Mouse (Mus musculus) gastrocnemius, adult 8-10 months (tissue): ENCODE data around the gene Mst1. TPM values are rescaled to one million over a fixed set of nuclear protein-coding genes. Genes with fewer than 3 reads are reported as not detected.

Experiments
- DNase-seq, 2 experiments: peaks; one replicate each; pipeline ENCODE4 v3.0.0; 2022; ENCODE audit warnings: low spot score in 2 of 2
- total RNA-seq, 4 experiments: library from RNA; stranded (reverse); gene quantifications; 2 replicates each; pipeline ENCODE4 v1.2.4; 2022

Mst1 gene
- total RNA-seq, result under 1 TPM in 1 of 4 experiments, not detected in 3; 0.40 TPM

DNA sequence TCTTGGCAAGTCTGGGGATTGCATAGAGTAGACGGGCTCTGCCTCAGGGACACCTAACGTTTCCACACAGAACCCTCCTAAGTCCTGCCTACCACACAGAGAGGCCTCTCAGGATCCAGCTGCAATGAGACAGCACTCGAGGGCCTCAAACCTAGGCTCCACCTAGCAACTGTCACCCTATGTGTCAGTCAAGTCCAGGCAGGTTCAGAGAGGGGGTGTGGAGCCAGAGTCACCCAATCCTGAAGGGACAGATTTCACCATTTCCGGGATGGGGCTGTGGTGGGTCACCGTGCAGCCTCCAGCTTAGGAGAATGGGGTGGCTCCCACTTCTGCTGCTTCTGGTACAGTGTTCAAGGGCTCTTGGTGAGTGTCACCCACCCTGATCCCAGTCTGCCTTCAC is at the start of gene Mst1:
TSS of gene Mst1 (plus strand) at position 269 of the 400 bp plus-strand sequence.
- no peak for DNase-seq

DNA sequence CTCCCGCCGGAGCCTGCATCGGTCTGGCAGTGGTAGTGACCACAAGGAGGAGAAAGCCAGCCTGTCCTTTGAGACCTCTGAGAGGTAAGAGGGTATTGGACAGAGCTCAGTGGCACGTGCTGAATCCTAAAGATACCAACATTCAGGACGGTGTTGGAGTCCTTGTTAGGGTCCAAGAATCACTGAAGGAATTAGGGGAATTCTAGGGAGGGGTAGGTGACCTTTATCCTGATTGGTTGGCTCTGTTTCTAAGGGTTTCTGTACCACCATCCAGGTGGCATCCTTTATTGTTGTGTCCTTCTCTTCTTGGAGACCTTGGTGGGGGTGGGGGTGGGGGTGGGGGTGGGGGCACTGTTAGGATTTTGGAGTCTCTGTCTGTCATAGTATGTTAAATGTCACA is 48.1 kb upstream of the Mst1 start:
- DNase-seq, result no peak

DNA sequence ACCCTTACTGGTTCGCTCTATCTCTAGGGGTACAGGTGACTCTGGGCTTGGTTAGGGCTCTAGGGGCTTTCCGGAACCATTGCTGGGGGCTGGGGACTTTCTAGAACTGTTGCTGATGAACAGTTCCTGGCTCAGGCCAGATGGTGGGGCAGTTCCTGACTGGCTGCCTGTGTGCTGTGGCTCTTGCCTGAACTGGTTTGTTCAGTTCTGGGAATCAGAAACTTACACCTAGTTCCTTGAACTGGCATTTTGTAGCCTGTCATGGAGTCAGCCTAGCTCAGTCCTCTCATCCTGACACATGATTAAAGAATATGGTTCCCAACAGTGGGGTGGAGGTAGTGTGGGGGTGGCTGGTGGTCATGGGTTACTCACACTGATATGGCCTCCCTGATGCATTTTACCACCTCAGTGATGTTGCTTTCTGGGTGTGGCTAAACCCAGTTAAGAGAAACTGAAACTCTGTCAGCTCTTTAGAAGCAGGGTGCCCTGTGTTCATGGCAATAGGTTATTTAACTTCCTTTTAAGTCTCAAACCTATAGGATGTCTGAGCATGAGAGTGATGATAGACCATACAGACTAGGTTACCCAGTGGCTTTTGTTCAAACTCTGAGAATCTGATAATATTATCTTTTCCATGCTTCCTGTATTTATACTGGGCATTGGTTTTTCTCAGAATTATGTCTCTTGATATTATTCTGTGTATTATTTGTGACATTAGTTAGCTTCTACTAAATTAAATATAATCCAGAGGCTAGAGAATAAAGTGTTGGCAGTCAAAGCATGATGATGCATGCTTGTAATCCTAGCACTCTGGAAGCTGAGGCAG is 44.7 kb upstream of the Mst1 start:
- no peak for DNase-seq

DNA sequence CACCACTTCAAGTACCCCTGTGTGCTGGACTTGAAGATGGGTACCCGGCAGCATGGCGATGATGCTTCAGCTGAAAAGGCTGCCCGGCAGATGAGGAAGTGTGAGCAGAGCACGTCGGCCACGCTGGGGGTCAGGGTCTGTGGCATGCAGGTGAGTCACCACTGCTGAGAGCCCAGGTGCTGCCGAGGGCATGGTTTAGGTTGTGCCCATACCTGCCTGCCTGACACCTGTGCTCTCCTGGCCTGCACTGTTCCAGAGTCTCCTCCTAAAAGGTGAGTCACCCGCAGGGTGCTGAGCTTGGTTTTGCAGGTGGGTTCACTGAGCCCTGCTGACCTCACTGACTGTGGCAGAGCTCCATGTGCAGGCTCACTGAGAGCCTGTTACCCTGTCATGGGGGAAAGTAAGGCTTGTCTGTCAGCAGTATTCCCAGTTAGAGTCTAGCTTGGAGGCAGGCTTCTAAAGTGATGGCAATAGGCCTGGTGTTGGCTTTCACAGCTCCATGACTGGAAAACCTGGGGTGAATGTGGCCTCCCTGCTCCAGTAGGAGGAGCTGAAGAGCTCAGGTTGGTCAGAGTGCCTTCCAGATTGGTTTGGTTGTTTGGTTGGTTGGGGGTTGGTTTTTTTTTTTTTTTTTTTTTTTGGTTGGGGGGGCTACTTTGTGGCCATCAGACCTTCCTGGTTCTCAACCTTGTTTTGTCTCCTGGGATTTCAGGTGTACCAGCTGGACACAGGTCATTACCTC is 35.3 kb upstream of the Mst1 start:
- no peak for DNase-seq

DNA sequence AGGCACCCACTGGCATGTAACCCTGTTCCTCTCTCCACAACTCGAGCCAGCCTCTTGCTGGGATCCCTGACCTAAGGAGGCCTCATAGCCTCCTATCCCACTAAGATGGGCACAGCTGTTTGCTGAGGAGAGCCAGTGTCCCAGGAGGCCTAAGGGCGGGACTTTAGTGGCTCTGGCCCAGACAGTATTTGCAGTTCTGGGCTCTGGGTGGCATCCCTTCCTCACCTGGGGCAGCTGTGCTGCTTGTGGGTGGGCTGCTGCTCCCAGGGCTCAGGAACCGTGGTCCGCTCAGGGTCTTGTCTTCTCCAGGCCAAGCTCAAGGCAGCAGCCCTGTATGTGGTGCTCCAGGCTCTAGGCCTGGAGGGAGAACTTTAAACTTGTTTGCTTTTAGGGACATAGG is 33.7 kb upstream of the Mst1 start:
- peak in 1 of 2 experiments; percentile 9 for DNase-seq

DNA sequence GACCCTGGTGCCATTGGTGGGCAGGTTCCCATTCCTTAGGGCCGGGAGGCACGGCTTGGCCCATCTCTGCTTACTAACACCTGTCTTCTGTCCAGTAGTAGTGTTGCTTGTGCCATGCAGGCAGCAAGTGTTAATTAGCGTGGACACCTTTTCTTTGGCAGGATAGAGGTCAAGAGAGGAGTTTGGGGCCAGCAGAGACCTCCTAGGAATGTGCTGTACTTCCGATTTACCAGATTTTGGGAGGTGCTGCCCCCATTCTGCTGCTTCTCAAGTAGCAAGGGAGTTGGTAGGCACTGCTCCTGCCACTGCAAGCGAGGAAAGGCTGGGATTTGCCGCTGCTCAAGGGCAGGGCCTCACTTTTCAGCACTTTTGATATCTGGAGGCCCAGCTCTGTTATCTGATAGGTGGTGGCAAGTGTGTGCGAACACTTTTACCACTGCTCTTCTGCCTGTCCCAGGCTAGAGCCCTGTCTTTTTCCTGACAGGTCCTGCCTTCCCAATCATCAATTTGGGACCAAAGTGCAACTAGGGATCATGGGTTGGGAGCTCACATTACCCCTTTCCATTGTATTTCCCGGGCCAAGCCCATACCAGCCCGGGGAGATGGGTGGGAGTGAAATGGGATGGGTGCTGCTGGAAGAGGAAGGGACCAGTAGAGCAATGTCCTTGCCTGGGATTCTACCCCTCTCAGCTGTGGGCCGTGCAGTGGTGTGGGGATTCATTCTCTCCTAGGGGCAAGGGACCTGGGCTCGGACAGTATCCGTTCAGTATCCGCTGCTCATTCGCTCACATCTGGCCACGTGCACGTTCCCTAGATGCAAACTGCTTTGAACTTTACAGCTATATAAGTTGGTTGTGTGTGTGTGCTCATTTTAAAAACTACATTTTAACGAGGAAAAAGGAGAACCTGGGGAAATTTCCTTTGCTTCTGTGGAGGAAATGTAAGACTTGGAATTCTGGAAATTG is 32.4 kb upstream of the Mst1 start:
- peak in 1 of 2 experiments; percentile 3 for DNase-seq

DNA sequence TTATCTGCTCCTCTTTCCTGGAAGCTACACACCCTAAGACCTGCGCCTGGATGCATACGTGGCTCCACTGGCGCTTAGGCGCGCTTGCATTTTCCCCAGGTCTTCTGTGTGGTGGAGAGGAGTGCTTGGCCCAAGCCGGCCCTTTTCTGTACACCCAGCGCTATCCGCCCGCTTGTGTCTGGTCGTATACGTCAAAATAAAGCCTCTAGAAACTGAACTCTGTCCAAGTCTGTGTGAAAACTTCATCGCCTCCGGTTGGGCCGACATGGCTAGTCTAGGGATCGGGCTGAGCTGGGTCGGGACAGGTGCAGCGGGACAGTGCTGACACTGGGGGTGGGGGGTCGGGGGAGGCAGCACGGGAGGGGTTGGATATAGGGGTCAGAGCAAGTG is 31.7 kb upstream of the Mst1 start:
- peak in 1 of 2 experiments; percentile 10 for DNase-seq

DNA sequence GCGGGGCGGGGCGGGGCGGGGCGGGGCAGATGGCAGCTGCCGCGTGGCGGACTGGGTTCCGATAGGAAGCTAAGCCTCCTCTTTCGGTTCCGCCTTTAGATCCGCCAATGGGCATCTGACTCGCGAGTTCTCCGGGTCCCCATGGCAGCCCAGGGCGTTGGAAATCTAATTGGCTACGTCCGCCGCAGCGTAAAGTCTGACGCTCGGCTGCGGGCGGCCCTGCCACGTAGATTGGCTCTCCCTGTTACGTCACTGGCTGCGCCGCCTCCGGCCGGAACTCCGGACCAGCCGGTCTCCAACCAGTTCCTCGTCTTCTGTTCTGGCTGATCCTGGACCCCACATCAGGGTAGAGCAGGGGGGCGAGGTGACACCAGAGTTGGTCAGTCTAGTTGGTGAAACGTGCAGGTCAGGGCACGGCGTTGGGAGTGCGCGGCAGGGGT is 31.2 kb upstream of the Mst1 start, which contains the start of gene Gmppb:
TSS of gene Gmppb (plus strand) at position 227 of the 440 bp plus-strand sequence.
- DNase-seq, result peak; percentile 88 to 95

DNA sequence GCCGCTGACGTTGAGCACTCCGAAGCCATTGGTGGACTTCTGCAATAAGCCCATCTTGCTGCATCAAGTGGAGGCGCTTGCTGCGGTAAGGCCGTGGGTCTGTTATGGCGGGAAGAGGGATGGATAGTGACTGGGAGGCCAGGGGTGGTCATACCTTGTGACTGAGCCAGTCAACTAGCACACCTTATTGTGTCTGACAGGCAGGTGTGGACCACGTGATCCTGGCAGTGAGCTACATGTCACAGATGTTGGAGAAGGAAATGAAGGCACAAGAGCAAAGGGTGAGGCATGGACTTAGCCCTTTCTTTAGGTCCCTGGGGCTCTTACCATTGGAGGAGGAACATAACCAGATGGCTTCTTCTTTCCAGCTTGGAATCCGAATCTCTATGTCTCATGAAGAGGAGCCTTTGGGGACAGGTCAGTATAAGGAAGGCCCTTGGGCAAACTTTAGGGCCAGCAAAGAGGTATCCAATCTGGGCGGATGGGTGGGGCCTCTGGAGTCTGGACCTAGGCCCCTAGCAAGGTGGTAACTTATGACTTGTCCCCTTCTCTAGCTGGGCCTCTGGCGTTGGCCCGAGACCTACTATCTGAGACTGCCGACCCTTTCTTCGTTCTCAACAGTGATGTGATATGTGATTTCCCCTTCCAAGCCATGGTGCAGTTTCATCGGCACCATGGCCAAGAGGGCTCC is 30.5 kb upstream of the Mst1 start:
- DNase-seq, result no peak

DNA sequence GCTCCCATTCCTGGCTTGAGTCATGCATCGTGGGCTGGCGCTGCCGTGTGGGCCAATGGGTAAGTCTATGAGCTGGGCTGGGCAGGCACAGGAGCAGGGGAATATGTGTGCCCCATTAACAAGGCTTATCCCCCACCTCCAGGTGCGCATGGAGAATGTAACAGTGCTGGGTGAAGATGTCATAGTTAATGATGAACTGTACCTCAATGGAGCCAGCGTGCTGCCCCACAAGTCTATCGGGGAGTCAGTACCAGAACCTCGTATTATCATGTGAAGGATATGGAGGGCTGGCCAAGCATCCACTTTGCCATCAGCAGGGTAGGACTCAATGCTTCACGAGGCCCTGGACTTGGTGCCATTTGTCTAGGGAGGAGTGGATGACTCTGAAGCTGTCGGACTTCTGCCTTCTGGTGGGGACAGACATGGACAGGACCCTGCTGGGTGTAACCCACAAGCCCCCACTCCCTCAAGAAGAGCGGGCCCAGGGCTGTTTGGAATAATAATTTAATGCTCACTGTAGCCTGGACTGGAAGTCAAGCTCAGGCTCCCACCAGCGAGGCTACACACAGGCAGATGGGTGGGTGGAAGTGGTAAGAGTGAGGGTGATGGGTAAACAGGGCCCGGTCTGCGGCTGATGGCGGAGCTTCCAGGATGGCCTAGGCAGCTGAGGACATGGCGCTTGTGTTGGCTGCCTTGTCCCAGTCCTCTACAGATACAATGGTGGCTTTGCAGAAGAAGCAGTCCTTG is 28.9 kb upstream of the Mst1 start:
- DNase-seq, result peak in 1 of 2 experiments; percentile 2

DNA sequence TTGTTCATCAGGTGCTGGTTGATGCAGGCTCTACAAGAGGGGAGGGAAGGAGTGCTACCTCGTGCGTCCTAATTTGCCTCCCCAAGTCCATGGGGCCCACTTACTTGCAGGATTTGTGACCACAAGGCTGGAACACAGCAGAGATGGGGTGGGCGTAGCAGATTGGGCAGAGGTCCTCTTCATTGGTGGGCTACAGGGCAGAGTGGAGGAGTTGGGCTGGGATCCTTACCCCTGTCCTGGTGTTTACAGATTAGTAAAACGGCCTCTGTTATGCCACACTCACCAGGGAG is 28.4 kb upstream of the Mst1 start:
- no peak for DNase-seq

DNA sequence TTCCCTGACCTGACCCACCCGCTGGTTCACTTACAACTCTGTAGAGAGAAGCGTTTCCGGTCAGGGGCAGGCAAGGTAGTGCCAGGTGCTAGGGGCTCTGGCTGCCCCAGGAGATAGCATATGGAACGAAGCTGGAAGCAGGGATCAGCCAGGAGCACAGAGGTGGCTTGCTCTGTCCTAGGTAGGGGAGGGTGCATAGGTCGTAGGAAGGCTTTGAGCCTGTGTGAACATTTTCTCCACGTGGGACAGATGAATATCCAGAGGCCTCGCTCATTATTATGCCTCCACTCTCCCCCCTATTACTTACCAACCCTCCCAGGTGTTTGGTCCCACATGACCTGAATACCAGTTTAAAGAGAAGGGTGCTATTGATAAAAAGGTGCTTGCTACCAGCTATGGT is 27.8 kb upstream of the Mst1 start:
- peak in 1 of 2 experiments; percentile 3 for DNase-seq

DNA sequence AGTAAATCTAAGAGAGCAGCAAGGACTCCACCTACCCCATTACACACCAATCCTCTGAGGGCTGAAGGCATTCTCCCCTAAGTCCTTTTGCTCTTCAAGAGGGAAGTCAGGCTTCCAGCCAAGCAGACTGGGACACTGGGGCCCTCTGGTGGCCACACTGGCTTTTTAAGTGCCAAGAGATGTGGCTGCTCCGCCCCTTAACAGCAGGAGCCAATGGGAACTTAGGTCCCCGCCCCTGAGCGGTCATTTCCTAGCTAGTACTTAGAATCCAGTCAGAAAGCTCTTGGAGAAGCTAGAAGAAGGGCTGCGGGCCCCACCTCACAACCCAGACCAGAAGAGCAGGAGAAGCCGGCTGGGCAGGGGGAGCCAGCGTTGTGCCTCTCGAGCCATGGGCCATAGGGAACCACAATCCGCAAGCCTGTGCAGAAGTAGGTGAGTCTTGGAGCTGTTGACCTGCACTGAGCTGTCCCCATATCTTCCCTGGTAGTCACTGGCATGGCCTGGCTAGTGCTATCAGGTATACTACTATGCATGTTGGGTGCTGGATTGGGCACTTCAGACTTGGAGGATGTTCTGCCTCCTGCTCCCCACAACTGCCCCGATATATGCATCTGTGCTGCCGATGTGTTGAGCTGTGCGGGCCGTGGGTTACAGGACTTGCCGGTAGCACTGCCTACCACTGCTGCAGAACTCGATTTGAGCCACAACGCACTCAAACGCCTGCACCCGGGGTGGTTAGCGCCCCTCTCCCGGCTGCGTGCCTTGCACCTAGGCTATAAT is 27.2 kb upstream of the Mst1 start, which contains the start of gene Amigo3:
TSS of gene Amigo3 (plus strand) at position 275 of the 780 bp plus-strand sequence.
- DNase-seq, result peak; percentile 97 to 98

DNA sequence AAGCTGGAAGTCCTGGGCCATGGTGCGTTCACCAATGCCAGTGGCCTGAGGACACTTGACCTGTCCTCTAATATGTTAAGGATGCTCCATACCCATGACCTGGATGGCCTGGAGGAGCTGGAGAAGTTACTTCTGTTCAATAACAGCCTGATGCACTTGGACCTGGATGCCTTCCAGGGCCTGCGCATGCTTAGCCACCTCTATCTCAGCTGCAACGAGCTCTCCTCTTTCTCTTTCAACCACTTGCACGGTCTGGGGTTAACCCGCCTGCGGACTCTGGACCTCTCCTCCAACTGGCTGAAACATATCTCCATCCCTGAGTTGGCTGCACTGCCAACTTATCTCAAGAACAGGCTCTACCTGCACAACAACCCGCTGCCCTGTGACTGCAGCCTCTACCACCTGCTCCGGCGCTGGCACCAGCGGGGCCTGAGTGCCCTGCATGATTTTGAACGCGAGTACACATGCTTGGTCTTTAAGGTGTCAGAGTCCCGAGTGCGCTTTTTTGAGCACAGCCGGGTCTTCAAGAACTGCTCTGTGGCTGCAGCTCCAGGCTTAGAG is 26.5 kb upstream of the Mst1 start:
- peak in 1 of 2 experiments; percentile 20 for DNase-seq

DNA sequence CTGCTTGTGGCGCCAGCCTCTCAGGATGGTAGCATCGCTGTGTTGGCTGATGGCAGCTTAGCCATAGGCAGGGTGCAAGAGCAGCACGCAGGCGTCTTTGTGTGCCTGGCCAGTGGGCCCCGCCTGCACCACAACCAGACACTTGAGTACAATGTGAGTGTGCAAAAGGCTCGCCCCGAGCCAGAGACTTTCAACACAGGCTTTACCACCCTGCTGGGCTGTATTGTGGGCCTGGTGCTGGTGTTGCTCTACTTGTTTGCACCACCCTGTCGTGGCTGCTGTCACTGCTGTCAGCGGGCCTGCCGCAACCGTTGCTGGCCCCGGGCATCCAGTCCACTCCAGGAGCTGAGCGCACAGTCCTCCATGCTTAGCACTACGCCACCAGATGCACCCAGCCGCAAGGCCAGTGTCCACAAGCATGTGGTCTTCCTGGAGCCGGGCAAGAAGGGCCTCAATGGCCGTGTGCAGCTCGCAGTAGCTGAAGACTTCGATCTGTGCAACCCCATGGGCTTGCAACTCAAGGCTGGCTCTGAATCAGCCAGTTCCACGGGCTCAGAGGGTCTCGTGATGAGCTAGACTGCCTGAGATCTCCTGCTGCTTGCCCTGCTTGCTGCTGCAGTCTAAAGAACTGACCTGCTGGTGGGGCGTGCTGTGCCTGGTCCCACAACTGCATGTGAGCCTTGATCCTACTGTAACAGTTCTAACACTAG is 25.8 kb upstream of the Mst1 start:
- peak in 1 of 2 experiments; percentile 6 for DNase-seq

DNA sequence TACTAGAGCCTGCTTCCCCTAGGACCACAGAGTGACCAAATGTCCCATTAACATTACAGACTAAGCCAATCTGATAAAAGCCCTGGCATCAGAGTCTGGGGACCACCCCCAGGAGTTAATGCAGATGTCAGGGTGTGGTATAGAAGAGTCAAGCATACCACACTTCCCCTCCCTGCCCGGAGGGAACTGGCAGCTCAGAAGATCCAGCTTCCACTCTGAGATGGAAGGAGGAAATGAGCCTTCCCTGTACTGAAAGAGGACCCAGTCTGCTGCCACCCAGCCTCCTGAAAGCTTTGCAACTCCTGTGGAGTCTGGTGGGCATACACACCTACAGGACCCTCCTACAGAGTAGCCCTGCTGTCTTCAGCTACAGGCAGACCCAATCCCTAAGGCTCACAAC is 25.2 kb upstream of the Mst1 start:
- no peak for DNase-seq

DNA sequence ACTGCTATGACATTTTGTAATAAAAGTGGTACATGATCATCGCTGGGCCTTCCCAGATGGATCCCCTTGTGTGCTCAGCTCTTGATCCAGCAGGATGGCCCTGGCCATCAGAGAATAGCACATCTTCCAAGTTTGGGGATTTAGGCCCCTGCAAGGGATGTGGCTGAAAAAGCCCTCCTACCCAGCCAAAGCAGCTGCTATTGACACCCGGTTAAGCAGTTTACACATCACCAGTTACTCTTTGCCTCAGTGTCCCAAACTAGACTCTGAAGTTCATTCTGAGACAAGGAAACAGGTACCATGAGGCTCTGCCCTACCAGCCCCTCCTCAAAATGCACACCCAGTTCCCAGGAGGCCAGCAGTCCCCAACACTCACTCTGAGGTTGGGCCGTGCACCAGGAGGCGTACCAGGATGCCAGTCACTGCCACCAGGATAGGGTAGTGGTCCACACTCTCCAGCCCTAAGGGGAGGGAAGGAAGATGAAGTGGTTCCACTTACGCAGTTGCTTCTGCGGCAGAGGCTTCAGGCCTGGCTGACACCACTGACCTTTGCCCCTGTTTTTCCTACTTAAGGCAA is 24.5 kb upstream of the Mst1 start:
- no peak for DNase-seq
